ENCODE assay signal across 8 mouse cellular contexts in the genomic region with DNA sequence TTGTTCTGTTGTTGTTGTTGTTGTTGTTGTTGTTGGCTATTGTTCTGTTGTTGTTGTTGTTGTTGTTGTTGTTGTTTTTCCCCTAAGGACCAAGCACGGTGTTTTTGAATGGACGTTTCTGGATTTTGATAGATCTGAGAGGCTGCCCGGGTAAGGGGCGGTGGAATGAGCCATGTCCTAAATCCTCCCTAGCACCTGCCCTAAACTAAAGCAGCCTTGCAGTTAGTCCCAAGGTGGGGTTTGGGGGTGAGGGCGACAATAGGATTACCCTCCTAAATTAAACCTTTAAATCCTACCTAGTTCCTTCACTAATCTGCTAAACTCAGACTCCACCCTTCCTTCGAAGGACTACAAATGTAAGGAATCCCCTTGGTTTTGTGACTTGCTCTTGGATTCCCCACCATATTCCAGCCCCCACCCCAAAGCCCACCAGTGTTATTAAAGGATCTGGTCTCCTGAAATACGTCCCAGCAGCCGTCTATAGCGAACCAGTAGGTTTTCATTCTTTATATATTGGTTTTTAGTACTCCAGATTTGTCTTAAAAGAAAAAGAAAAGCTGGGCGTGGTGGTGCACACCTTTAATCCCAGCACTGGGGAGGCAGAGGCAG. TPM values are rescaled to one million over a fixed set of nuclear protein-coding genes. Genes with fewer than 3 reads are reported as not detected.
DNase-seq lines count a peak whose midpoint lies in the region; ATAC-seq and TF ChIP-seq lines count a peak whose summit lies in the region.

No protein-coding gene starts in this region.

- H3K4me2 ChIP-seq in hindbrain, postnatal 0 days (ENCODE audit: low read depth, low read length), result peak overlapping the region; percentile 91
- H3K4me2 ChIP-seq in midbrain, embryonic 12.5 days (replicated peaks), result peak overlapping the region; percentile 91

- no peaks in the 10 kb centered on the region for H3K9me3 ChIP-seq in hindbrain, postnatal 0 days (ENCODE audit: low read length)
- no peaks in the 10 kb centered on the region for H3K9me3 ChIP-seq in midbrain, embryonic 12.5 days

- no peak for TF ChIP-seq CTCF in hindbrain, postnatal 0 days (IDR thresholded peaks at IDR 0.05; ENCODE audit: low read depth)

- H3K4me3 ChIP-seq in hindbrain, postnatal 0 days (ENCODE audit: low read length), result peak overlapping the region; percentile 69
- H3K4me3 ChIP-seq in midbrain, embryonic 12.5 days, result peak overlapping the region; percentile 75

- peak; percentile 61 for ATAC-seq in hindbrain, postnatal 0 days
- peak; percentile 74 for ATAC-seq in midbrain, embryonic 12.5 days (ENCODE audit: low FRiP score, low read depth)

- H3K9ac ChIP-seq in hindbrain, postnatal 0 days (replicated peaks; ENCODE audit: low read length), result peak overlapping the region; percentile 87
- peak overlapping the region; percentile 85 for H3K9ac ChIP-seq in midbrain, embryonic 12.5 days (replicated peaks)

- WGBS in hindbrain, postnatal 0 days, result 36% methylated on average over 10 of the region's 10 CpGs
- 35% methylated on average over 10 of the region's 10 CpGs for WGBS in midbrain, embryonic 12.5 days

- DNase-seq in embryo, embryonic 10 days (ENCODE audit: low spot score), result peak; percentile 27
- DNase-seq in embryo, embryonic 9.5 days (ENCODE audit: extremely low spot score), result no peak
- DNase-seq in thymus, postnatal 14 days, result peak; percentile 15
- DNase-seq in thymus, postnatal 0 days (ENCODE audit: low spot score), result no peak
- peak; percentile 10 for DNase-seq in hindbrain, postnatal 0 days (ENCODE audit: low spot score)
- no peak for DNase-seq in c-Kit-positive CD71-positive TER-119-positive erythroid progenitor cells, embryonic 14.5 days (ENCODE audit: low spot score)
- DNase-seq in right cerebral cortex, postnatal 25 days, result no peak

- H3K4me1 ChIP-seq in hindbrain, postnatal 0 days (ENCODE audit: insufficient read depth, low read length), result peaks cover 17% of the 10 kb centered on the region; the same call in 1 of the 2 replicates
- peaks cover 23% of the 10 kb centered on the region for H3K4me1 ChIP-seq in midbrain, embryonic 12.5 days

- H3K36me3 ChIP-seq in hindbrain, postnatal 0 days (ENCODE audit: insufficient read depth, low read length), result no peaks in the 10 kb centered on the region; the same call in 1 of the 2 replicates
- no peaks in the 10 kb centered on the region for H3K36me3 ChIP-seq in midbrain, embryonic 12.5 days

- H3K27ac ChIP-seq in hindbrain, postnatal 0 days, result peak overlapping the region; percentile 89
- peak overlapping the region; percentile 83 for H3K27ac ChIP-seq in midbrain, embryonic 12.5 days (replicated peaks)

- no peaks in the 10 kb centered on the region for H3K27me3 ChIP-seq in hindbrain, postnatal 0 days (ENCODE audit: insufficient read depth, low read length)
- H3K27me3 ChIP-seq in midbrain, embryonic 12.5 days, result no peaks in the 10 kb centered on the region

RNA-seq across cellular contexts. Expression of a gene that starts 0.6 kb away (rescaled TPM):
- polyA plus RNA-seq in thymus, postnatal 0 days (2015; fragmentation: Nextera tagmentation; extraction: Ambion mirVana), result 55.3 and 62.8 TPM in 2 replicates
- total RNA-seq in hindbrain, postnatal 0 days (2014; rRNA removed), result 5.4 and 10.4 TPM in 2 replicates
- polyA plus RNA-seq in hindbrain, postnatal 0 days (2015; fragmentation: Nextera tagmentation; extraction: Ambion mirVana), result 22.8 and 27.4 TPM in 2 replicates
- polyA plus RNA-seq in midbrain, embryonic 12.5 days (2016; fragmentation: Nextera tagmentation; extraction: Ambion mirVana), result 47.8 and 48.9 TPM in 2 replicates

RNA-seq across cellular contexts. Expression of a gene that starts 44.0 kb away (rescaled TPM):
- 2.4 and 2.5 TPM in 2 replicates for polyA plus RNA-seq in thymus, postnatal 0 days (2015; fragmentation: Nextera tagmentation; extraction: Ambion mirVana)
- 12.2 and 13.1 TPM in 2 replicates for total RNA-seq in hindbrain, postnatal 0 days (2014; rRNA removed)
- polyA plus RNA-seq in hindbrain, postnatal 0 days (2015; fragmentation: Nextera tagmentation; extraction: Ambion mirVana), result 30.6 TPM in 2 replicates
- polyA plus RNA-seq in midbrain, embryonic 12.5 days (2016; fragmentation: Nextera tagmentation; extraction: Ambion mirVana), result 12.8 and 16.5 TPM in 2 replicates

Comparison
In these comparisons a context has a peak if more than half of its experiments do, and no peak if none do; other contexts are left out.
1. DNase-seq: peak in embryo, embryonic 10 days (single experiment), thymus, postnatal 14 days (single experiment) and hindbrain, postnatal 0 days (single experiment); none in embryo, embryonic 9.5 days (single experiment), thymus, postnatal 0 days (single experiment), c-Kit-positive CD71-positive TER-119-positive erythroid progenitor cells, embryonic 14.5 days (single experiment) and right cerebral cortex, postnatal 25 days (single experiment).